Mouse (Mus musculus) E14TG2a.4 (cell line): ENCODE results near the gene Ankra2.
A peak's percentile ranks its signal among the peaks of the same experiment; 100 is the strongest.

Experiments used
- CTCF ChIP-seq: conservative IDR thresholded peaks from 2 replicates; pipeline ENCODE4 v1.5.1; 2014; ENCODE audit warnings: low read length
- NANOG ChIP-seq: IDR thresholded peaks from 2 replicates; pipeline ENCODE4 v1.6.1; 2014; ENCODE audit warnings: borderline replicate concordance, low read length, mixed read lengths

DNA sequence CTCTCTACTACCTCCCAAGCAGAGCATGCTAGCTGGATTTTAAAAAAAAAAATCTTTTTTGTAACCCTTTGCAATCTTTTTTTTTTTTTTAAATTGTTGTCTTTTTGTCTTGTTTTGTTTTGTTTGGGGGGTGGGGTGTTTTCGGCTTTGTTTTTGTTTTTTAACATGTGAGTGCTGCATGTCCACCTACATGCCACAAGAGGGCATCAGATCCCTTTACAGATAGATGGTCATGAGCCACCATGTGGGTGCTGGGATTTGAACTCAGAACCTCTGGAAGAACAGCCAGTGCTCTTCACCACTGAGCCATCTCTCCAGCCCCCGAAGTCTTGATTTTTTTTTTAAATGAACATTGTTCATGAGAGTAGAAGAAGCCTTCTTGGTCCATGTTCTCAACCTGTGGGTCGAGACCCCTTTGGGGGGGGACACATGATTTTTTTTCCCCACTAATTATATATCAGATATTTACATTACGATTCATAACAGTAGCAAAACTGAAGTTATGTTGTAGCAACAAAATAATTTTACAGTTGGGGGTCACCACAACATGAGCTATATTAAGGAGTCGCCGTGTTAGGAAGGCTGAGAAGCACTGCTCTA lies 35.1 kb downstream of the Ankra2 start:
- TF ChIP-seq CTCF (peak; percentile 46), NANOG (no peak)
